Mouse (Mus musculus): ENCODE measurements at regions not wholly inside any gene's neighbourhood (a gene's known extent, or its start where the extent isn't known, plus 50 kb on each side); places are given as distances from the start of the nearest gene placed in this dataset.

DNA sequence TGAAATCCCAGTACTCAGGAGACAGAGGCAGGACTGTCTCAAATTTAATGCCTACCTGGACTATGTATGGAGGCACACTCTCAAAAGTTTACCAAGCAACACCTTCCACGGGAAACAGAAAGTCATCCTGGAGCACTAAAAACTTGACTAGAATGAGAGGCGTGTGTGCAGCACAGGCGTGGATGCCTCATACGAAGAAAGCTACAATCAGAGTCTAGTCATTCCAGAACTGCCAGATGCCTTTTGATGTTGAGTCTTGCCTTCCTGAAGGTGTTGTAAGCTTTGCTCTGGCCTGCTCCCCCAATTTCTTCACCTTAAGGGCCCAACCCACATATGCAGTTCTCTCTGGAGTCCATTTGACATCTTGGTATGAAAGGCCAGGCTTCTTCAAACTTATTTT, 356.0 kb downstream of the Rnf144a start:
- Histone ChIP-seq H3K4me2 (replicated peaks; ENCODE audit: low read depth) (no peak overlapping the region), H3K27ac (replicated peaks) (no peak overlapping the region), H3K36me3 (ENCODE audit: control insufficient read depth, insufficient read depth, low read length) (no peaks in the 10 kb centered on the region), H3K4me1 (replicated peaks; ENCODE audit: control insufficient read depth, insufficient read depth) (no peaks in the 10 kb centered on the region), H3K9ac (ENCODE audit: low read length) (no peak overlapping the region), H3K9me3 (ENCODE audit: control insufficient read depth, low read length) (no peaks in the 10 kb centered on the region), H3K27me3 (ENCODE audit: control insufficient read depth, insufficient read depth, low read length) (no peaks in the 10 kb centered on the region), H3K4me3 (ENCODE audit: low read depth, low read length) (no peak overlapping the region)
- ATAC-seq (ENCODE audit: low FRiP score, low TSS enrichment) (no peak), DNase-seq (ENCODE audit: low spot score) (no peak)
- TF ChIP-seq EP300 (optimal IDR thresholded peaks at IDR 0.05) (no peak), CTCF (IDR thresholded peaks at IDR 0.05; ENCODE audit: low read depth) (no peak)
- 92% methylated on average over 4 of the region's 4 CpGs for WGBS

DNA sequence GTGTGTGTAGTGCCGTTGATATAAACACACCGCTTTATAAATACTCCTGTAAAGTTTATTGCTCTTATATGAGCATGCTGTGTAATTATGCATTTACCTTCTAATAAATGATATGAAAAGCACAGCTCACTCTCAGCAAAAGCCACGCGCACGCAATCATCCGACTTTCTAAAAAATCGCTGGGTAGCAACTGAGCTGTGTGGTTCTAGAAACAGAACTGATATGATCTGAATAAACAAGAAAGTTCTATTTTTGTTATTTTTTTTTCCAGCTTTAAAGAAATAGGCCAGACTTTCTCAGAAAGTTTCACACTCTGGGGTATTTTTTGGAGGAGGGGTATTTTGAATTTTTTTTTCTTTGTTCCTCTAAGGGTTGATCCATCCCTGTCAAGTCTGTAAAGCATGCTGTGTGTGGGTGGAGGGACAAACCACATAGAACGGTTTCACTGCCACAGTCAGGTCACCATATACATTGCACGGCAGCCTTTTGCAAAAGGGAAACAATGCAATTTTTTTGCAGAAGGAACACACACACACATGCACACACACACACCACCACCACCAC, 357.5 kb downstream of the Rnf144a start:
- no peak for ATAC-seq (ENCODE audit: low FRiP score, low TSS enrichment)
- no peak for DNase-seq (ENCODE audit: low spot score)
- Histone ChIP-seq H3K27ac (replicated peaks) (no peak overlapping the region), H3K4me3 (ENCODE audit: low read depth, low read length) (no peak overlapping the region), H3K27me3 (ENCODE audit: control insufficient read depth, insufficient read depth, low read length) (no peaks in the 10 kb centered on the region), H3K9ac (ENCODE audit: low read length) (no peak overlapping the region), H3K9me3 (ENCODE audit: control insufficient read depth, low read length) (no peaks in the 10 kb centered on the region), H3K4me2 (replicated peaks; ENCODE audit: low read depth) (no peak overlapping the region), H3K4me1 (replicated peaks; ENCODE audit: control insufficient read depth, insufficient read depth) (no peaks in the 10 kb centered on the region), H3K36me3 (ENCODE audit: control insufficient read depth, insufficient read depth, low read length) (no peaks in the 10 kb centered on the region)
- TF ChIP-seq EP300 (optimal IDR thresholded peaks at IDR 0.05): no peak
- TF ChIP-seq CTCF (IDR thresholded peaks at IDR 0.05; ENCODE audit: low read depth): no peak
- WGBS: 80% methylated on average over 9 of the region's 9 CpGs

DNA sequence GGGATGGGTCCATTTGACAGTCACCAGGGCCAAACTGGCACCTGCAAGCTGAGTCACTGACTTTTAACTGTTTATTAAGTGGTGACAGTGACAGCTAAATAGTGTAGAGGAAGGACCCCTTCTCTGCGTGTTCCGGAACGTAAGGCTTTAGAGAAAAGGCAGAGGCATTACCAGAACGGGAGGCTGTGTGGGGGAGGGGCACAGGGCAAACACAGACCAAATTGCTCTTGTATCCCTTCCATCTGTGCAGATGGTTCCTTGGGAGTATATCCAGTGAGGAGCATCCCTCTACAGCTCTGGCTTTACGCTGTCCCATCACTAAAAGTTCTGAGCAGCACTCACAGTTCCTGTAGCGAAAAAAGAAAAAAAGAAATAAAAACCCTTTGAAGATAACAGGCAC, 368.1 kb downstream of the Rnf144a start:
- H3K4me1 ChIP-seq (replicated peaks; ENCODE audit: control insufficient read depth, insufficient read depth): no peaks in the 10 kb centered on the region
- DNase-seq (ENCODE audit: low spot score) (no peak), ATAC-seq (ENCODE audit: low FRiP score, low TSS enrichment) (no peak)
- no peaks in the 10 kb centered on the region for H3K27me3 ChIP-seq (ENCODE audit: control insufficient read depth, insufficient read depth, low read length)
- no peak overlapping the region for H3K4me3 ChIP-seq (ENCODE audit: low read depth, low read length)
- no peak overlapping the region for H3K4me2 ChIP-seq (replicated peaks; ENCODE audit: low read depth)
- WGBS: 77% methylated on average over 6 of the region's 6 CpGs
- H3K9me3 ChIP-seq (ENCODE audit: control insufficient read depth, low read length): no peaks in the 10 kb centered on the region
- TF ChIP-seq EP300 (optimal IDR thresholded peaks at IDR 0.05) (no peak), CTCF (IDR thresholded peaks at IDR 0.05; ENCODE audit: low read depth) (no peak)
- no peak overlapping the region for H3K27ac ChIP-seq (replicated peaks)
- no peaks in the 10 kb centered on the region for H3K36me3 ChIP-seq (ENCODE audit: control insufficient read depth, insufficient read depth, low read length)
- no peak overlapping the region for H3K9ac ChIP-seq (ENCODE audit: low read length)

DNA sequence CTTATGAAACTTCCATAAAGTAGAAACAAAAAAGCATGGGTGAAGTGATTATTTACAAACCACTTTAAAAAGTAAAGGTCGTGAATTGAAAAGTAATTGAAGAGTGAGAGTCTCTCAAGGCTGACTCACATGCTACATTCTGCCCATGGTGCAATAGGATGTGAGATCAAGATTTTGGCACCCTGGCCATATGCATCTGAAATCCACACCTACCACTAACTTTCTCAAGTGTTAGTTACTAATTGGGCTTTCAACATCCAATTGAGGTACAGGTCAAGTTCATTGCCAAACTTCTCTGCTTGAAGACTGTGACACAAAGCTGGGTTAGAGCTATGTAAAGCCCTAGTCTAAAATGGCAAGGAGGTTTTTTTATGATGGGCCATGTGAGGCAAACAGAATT, 369.7 kb downstream of the Rnf144a start:
- H3K9ac ChIP-seq (ENCODE audit: low read length): no peak overlapping the region
- no peaks in the 10 kb centered on the region for H3K36me3 ChIP-seq (ENCODE audit: control insufficient read depth, insufficient read depth, low read length)
- H3K9me3 ChIP-seq (ENCODE audit: control insufficient read depth, low read length): no peaks in the 10 kb centered on the region
- H3K4me2 ChIP-seq (replicated peaks; ENCODE audit: low read depth): no peak overlapping the region
- WGBS: 88% methylated on average over 1 of the region's 1 CpGs
- DNase-seq (ENCODE audit: low spot score): no peak
- no peak for TF ChIP-seq CTCF (IDR thresholded peaks at IDR 0.05; ENCODE audit: low read depth)
- no peak for TF ChIP-seq EP300 (optimal IDR thresholded peaks at IDR 0.05)
- no peak overlapping the region for H3K4me3 ChIP-seq (ENCODE audit: low read depth, low read length)
- H3K27ac ChIP-seq (replicated peaks): no peak overlapping the region
- ATAC-seq (ENCODE audit: low FRiP score, low TSS enrichment): no peak
- H3K27me3 ChIP-seq (ENCODE audit: control insufficient read depth, insufficient read depth, low read length): no peaks in the 10 kb centered on the region
- H3K4me1 ChIP-seq (replicated peaks; ENCODE audit: control insufficient read depth, insufficient read depth): no peaks in the 10 kb centered on the region

DNA sequence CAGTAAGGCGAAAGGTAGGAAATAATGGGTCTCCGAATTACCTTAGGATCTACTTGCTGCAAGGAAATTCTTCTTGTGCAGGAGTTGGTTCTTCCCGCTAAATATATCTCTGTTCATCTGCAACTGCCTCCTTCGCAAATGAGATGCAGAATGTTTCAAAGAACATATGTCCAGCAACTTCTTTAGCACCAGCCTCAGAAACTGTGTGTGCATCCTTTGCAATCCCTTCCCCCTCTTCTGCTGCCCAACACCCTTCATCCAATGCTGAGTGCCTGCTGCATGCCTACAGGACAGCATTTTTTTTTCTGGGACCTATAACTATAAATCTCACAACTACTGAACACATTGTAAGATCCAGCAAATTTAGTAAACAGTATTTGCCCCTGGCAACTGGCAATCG, 402.1 kb downstream of the Rnf144a start:
- H3K27me3 ChIP-seq (ENCODE audit: control insufficient read depth, insufficient read depth, low read length): no peaks in the 10 kb centered on the region
- no peaks in the 10 kb centered on the region for H3K9me3 ChIP-seq (ENCODE audit: control insufficient read depth, low read length)
- H3K4me2 ChIP-seq (replicated peaks; ENCODE audit: low read depth): no peak overlapping the region
- H3K4me1 ChIP-seq (replicated peaks; ENCODE audit: control insufficient read depth, insufficient read depth): no peaks in the 10 kb centered on the region
- 84% methylated on average over 5 of the region's 5 CpGs for WGBS
- ATAC-seq (ENCODE audit: low FRiP score, low TSS enrichment) (no peak), DNase-seq (ENCODE audit: low spot score) (no peak)
- no peak overlapping the region for H3K4me3 ChIP-seq (ENCODE audit: low read depth, low read length)
- TF ChIP-seq CTCF (IDR thresholded peaks at IDR 0.05; ENCODE audit: low read depth): no peak
- TF ChIP-seq EP300 (optimal IDR thresholded peaks at IDR 0.05): no peak
- H3K27ac ChIP-seq (replicated peaks): no peak overlapping the region
- no peak overlapping the region for H3K9ac ChIP-seq (ENCODE audit: low read length)
- H3K36me3 ChIP-seq (ENCODE audit: control insufficient read depth, insufficient read depth, low read length): no peaks in the 10 kb centered on the region

DNA sequence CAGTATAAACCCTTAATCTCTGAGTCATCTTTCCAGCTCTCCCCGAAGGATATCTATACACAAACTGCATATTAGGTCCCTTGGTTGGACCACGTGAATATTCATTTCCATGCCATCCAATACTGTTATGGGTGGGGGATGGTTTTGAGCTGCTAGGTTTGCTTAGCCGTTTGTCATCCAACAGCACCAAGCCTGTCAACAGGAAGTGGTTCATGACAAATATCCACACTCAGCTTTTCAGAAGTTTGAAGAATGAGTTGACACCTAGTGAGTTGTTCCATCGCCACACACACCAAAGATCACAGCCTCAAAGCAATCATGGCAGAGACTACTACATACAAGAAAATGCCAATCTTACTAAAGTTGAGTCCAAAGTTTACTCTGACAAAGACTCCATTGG, 421.0 kb downstream of the Rnf144a start:
- Histone ChIP-seq H3K27ac (replicated peaks) (no peak overlapping the region), H3K4me3 (ENCODE audit: low read depth, low read length) (no peak overlapping the region), H3K27me3 (ENCODE audit: control insufficient read depth, insufficient read depth, low read length) (no peaks in the 10 kb centered on the region), H3K9me3 (ENCODE audit: control insufficient read depth, low read length) (no peaks in the 10 kb centered on the region), H3K36me3 (ENCODE audit: control insufficient read depth, insufficient read depth, low read length) (no peaks in the 10 kb centered on the region), H3K4me2 (replicated peaks; ENCODE audit: low read depth) (no peak overlapping the region), H3K4me1 (replicated peaks; ENCODE audit: control insufficient read depth, insufficient read depth) (no peaks in the 10 kb centered on the region), H3K9ac (ENCODE audit: low read length) (no peak overlapping the region)
- 68% methylated on average over 4 of the region's 4 CpGs for WGBS
- DNase-seq (ENCODE audit: low spot score) (no peak), ATAC-seq (ENCODE audit: low FRiP score, low TSS enrichment) (no peak)
- TF ChIP-seq CTCF (IDR thresholded peaks at IDR 0.05; ENCODE audit: low read depth): no peak
- TF ChIP-seq EP300 (optimal IDR thresholded peaks at IDR 0.05): no peak

Measured in stomach, postnatal 0 days (tissue).